Mouse (Mus musculus) ZHBTc4 (cell line): Measurements from ENCODE around the gene Smyd4.

Source experiments
- DNase-seq: peaks from one replicate; pipeline ENCODE4 v3.0.0-alpha.2; 2011; ENCODE audit warnings: low read depth, low spot score

The Smyd4 gene

DNA sequence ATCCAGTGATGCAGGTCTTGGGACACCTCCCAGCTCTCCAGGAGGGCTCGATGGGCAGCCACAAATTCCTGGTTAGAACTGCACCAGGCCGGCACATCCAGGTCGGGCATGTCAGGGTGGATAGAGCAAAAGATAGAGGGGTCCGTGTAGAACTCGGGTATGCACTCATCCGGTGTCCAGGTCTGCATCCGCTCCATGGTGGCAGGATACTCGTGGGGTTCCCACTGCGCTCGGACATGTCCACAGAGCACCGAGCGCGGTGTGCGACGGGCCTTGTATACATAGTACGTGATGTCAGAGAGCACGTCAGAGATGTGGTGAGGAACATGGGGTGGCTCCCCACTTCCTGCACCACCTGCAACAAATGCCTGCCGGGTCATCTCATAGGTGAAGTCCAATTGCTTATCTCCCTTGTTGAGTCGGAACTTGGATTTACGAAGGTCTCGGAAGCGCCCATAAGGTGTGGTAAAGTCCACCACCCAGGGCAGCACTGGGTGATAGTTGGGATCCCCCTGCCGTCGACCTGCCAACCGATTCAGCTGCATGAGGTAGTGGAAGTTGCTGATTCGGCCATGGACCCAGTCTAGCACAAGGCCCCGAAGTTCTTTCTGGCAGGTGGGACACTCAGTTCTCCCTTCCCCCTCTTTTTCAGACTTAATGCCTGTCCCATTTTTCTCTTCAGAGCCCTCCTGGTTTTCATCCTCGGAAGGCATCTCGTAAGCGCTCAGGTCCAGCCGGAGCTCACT, 104.8 kb downstream of the Smyd4 start:
- DNase-seq: no peak

- peak; percentile 95 for DNase-seq
Measured at GRCm38 (mm10) chr11:75453991-75454930, 106.0 kb downstream of the Smyd4 start, which contains the start of gene Wdr81. Wdr81 (minus strand) TSS chr11:75454717.
